Mouse (Mus musculus) cerebellum, adult 9-10 months (tissue): ENCODE measurements around the gene Crnn.

Experiments used
- DNase-seq: peaks from one replicate; pipeline ENCODE4 v3.0.0; 2022

Gene Crnn

GRCm38 (mm10) chr3:93144510-93145051 lies at the start of gene Crnn:
Gene Crnn (plus strand): TSS chr3:93144787.
- DNase-seq, result no peak

DNA sequence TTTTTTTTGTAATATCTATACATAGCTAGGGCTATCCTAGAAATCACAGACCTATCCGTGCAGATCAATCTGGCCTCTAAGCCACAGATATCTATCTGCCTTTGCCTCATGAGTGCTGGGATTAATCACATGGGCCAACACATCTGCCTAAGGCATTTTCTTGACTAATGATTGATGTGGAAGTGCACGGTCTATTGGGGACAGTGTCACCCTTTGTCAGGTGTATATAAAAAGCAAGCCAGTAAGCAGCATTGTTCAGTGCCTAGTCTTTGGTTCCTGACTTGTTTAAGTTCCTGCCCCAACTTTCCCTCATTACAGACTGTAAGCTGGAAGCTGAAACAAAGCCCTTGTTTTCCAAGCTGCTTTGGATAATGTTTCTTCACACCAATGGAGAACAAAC lies 48.1 kb upstream of the Crnn start:
- no peak for DNase-seq

DNA sequence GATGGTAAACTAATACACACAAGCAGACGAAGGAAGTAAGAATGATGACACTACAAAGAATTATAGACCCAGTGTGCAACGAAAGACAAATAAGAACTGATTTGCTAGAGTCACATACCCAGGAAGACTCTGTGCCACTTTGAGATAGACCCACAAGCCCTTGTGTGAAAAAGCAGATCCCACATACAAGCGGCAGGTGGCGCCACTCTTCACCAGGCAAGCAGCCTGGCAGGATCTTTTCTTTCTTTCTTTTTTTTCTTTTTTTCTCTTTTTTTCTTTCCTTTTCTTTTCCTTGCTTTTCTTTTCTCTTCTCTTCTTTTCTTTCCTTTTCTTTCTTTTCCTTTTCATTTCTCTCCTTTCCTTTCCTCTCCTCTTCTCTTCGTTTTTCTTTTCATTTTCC lies 32.9 kb upstream of the Crnn start:
- DNase-seq, result no peak

GRCm38 (mm10) chr3:93114481-93114880 lies 30.1 kb upstream of the Crnn start:
- DNase-seq, result no peak

DNA sequence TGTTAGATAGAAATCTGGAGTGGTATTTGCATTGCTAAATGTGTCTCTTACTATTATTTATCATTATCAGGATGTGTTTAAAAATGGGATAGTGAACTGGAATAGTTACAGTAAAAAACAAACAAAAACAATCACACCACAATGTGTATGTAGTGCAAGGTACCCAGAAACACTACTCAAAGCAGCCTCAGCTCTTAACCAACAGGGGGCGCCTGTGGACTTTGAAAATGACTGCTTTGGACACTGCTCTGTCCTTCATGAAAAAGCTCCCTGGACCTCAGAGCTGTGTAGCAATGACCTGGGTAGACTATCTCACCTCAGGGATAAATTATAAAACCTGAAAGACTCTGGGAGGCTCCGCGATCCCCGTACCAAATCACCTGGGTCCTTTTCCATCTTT lies 25.5 kb upstream of the Crnn start:
- DNase-seq, result no peak

DNA sequence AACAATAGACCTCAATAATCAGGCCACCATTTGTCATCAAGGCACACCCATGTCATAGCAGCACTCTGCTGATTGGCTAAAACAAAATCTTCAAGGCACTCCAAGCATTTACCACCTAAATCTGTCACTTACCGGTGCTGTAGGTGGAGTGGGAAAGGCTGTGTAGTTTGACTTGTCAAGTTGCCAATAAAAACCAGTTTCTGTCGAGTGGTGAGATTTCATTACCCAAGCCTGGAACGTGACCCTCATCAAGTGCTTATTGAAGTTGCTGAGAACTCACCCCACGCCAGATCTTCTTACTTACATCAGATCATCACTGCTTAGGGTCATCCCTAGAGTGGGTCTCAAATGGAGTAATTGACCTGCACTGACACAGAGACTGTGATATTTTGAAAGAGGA lies 16.5 kb upstream of the Crnn start:
- DNase-seq, result no peak

DNA sequence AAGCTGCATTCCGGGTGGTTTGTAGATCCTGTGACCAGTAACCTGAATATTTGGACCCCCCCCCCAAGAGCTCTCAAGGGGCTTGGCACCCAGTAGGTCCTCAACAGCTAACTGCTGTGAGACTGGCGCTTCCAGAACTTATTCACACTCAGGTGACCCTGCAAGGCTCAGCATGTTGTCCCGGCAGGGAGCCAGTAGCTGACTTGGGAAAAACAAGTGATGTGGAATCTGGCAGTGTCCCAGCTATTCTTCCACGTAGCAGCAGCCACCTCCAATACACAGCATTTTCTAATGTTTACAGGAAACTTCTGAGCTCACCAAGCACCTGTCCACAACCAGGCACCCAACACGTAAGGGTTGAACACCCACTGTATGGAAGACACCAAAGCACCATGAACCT lies 15.5 kb upstream of the Crnn start:
- no peak for DNase-seq

- DNase-seq, result peak; percentile 6
Observed at GRCm38 (mm10) chr3:93130460-93130859, 14.1 kb upstream of the Crnn start.

GRCm38 (mm10) chr3:93162502-93162901 lies 17.9 kb downstream of the Crnn start:
- no peak for DNase-seq

- no peak for DNase-seq
Observed at GRCm38 (mm10) chr3:93162996-93163592, 18.5 kb downstream of the Crnn start.

- no peak for DNase-seq
Observed at GRCm38 (mm10) chr3:93180856-93181255, 36.3 kb downstream of the Crnn start.

DNA sequence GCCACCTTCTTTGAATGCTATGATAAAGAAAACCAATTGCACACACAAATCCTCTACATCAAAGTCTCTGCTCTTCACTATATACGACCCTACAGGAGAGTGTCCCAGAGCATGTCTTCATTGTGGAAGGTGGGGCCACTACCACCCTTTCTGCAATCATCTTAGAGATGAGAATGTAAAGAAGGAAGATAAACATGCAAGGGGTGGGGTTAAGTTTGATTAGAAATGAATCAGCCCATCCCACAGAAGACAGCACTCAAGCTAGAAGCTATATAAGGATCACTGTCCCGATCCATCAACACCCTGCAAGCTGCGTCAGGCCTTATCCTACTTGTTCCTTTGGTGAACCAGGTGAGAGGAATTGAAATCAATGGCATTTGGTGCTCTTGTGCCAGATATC lies 52.4 kb downstream of the Crnn start, which contains the start of gene Flg2:
TSS of gene Flg2 (plus strand) at position 301 of the 400 bp plus-strand sequence.
- DNase-seq, result no peak
